ENCODE assay signal across 8 mouse cellular contexts in genomic region chr19:46397436-46398001, GRCm38 (mm10). TPM values are rescaled to one million over a fixed set of nuclear protein-coding genes. Genes with fewer than 3 reads are reported as not detected.
DNase-seq lines count a peak whose midpoint lies in the region; ATAC-seq and TF ChIP-seq lines count a peak whose summit lies in the region.

No protein-coding gene starts in this region.

- peaks cover 20% of the 10 kb centered on the region for H3K27me3 ChIP-seq in E14TG2a.4 (ENCODE audit: insufficient read depth, low read length)
- H3K27me3 ChIP-seq in forebrain, embryonic 11.5 days (ENCODE audit: control insufficient read depth, insufficient read depth, low read length) = no peaks in the 10 kb centered on the region
- H3K27me3 ChIP-seq in limb, embryonic 12.5 days = no peaks in the 10 kb centered on the region

- H3K4me2 ChIP-seq in forebrain, embryonic 11.5 days (ENCODE audit: low read depth, low read length, severe bottlenecking) = peak overlapping the region; percentile 81
- peak overlapping the region; percentile 81 for H3K4me2 ChIP-seq in limb, embryonic 12.5 days

- WGBS in forebrain, embryonic 11.5 days = 2% methylated on average over 19 of the region's 19 CpGs
- 3% methylated on average over 18 of the region's 19 CpGs for WGBS in limb, embryonic 12.5 days

- H3K4me3 ChIP-seq in gastrocnemius, adult 2 months = peak overlapping the region; percentile 97
- peak overlapping the region; percentile 96 for H3K4me3 ChIP-seq in E14TG2a.4 (replicated peaks; ENCODE audit: low read length)
- H3K4me3 ChIP-seq in forebrain, embryonic 11.5 days (ENCODE audit: low read depth, low read length) = peak overlapping the region; percentile 81
- H3K4me3 ChIP-seq in limb, embryonic 12.5 days (replicated peaks) = peak overlapping the region; percentile 78

- H3K27ac ChIP-seq in gastrocnemius, adult 2 months = peak overlapping the region; percentile 91
- peak overlapping the region; percentile 79; the same call in 1 of the 2 replicates for H3K27ac ChIP-seq in forebrain, embryonic 11.5 days (ENCODE audit: low read depth, low read length)
- H3K27ac ChIP-seq in limb, embryonic 12.5 days = peak overlapping the region; percentile 90

- peaks cover 12% of the 10 kb centered on the region for H3K36me3 ChIP-seq in E14TG2a.4 (ENCODE audit: insufficient read depth, low read length)
- no peaks in the 10 kb centered on the region; the same call in 1 of the 2 replicates for H3K36me3 ChIP-seq in forebrain, embryonic 11.5 days (ENCODE audit: control insufficient read depth, insufficient read depth, low read length)
- H3K36me3 ChIP-seq in limb, embryonic 12.5 days = peaks cover 9% of the 10 kb centered on the region

- TF ChIP-seq CTCF in gastrocnemius, adult 2 months (IDR thresholded peaks at IDR 0.05) = no peak
- no peak for TF ChIP-seq CTCF in E14TG2a.4 (conservative IDR thresholded peaks at IDR 0.05; ENCODE audit: low read length)

- peak overlapping the region; percentile 85 for H3K9ac ChIP-seq in forebrain, embryonic 11.5 days (ENCODE audit: low read length)
- H3K9ac ChIP-seq in limb, embryonic 12.5 days (replicated peaks) = peak overlapping the region; percentile 76

- H3K9me3 ChIP-seq in E14TG2a.4 (ENCODE audit: low read length) = no peaks in the 10 kb centered on the region
- no peaks in the 10 kb centered on the region for H3K9me3 ChIP-seq in forebrain, embryonic 11.5 days (ENCODE audit: control insufficient read depth, low read length)
- H3K9me3 ChIP-seq in limb, embryonic 12.5 days = no peaks in the 10 kb centered on the region

- no peak for ATAC-seq in forebrain, embryonic 11.5 days (replicated peaks; ENCODE audit: low FRiP score)
- no peak for ATAC-seq in limb, embryonic 12.5 days (ENCODE audit: insufficient number of reproducible peaks, insufficient read depth, low FRiP score, low TSS enrichment, low read depth)

- H3K4me1 ChIP-seq in E14TG2a.4 (replicated peaks; ENCODE audit: low read depth, low read length) = peaks cover 42% of the 10 kb centered on the region
- peaks cover 15% of the 10 kb centered on the region for H3K4me1 ChIP-seq in forebrain, embryonic 11.5 days (replicated peaks; ENCODE audit: control insufficient read depth, insufficient read depth, low read length)
- H3K4me1 ChIP-seq in limb, embryonic 12.5 days (replicated peaks) = peaks cover 52% of the 10 kb centered on the region

- DNase-seq in gastrocnemius, adult 2 months = no peak
- no peak for DNase-seq in gastrocnemius, postnatal 10 days
- peak; percentile 77 for DNase-seq in forebrain, embryonic 11.5 days (ENCODE audit: low spot score)
- DNase-seq in retina, embryonic 14.5 days (ENCODE audit: low spot score) = peak; percentile 62
- DNase-seq in urinary bladder, postnatal 4 days (ENCODE audit: low spot score in 2 of 2) = no peak
- no peak for DNase-seq in testis, postnatal 14 days (ENCODE audit: low spot score)

- intact Hi-C loops in gastrocnemius, adult 2 months (cut with DNase I) = loop anchor here (1.0 to 2.0 kb wide), 2 partner anchors 47 to 55 kb away; no protein-coding TSS in a partner anchor

RNA-seq across cellular contexts. Expression of gene Sufu, which starts 0.8 kb away (rescaled TPM):
- total RNA-seq in gastrocnemius, adult 2 months (2021) = 1 to 10 TPM; 5.1 to 6.1 TPM
- total RNA-seq in gastrocnemius, postnatal 10 days (2021) = 10 to 100 TPM; 11.8 to 14.2 TPM
- 48.3 and 48.6 TPM in 2 replicates for polyA plus RNA-seq in forebrain, embryonic 11.5 days (2014; fragmentation: Nextera tagmentation; extraction: Ambion mirVana)
- 44.4 and 45.2 TPM in 2 replicates for polyA plus RNA-seq in limb, embryonic 12.5 days (2016; fragmentation: Nextera tagmentation; extraction: Ambion mirVana)

RNA-seq across cellular contexts. Expression of gene Actr1a, which starts 2.0 kb away (rescaled TPM):
- 10 to 100 TPM; 59.8 to 61.0 TPM for total RNA-seq in gastrocnemius, adult 2 months (2021)
- 10 to 100 TPM; 65.1 to 69.1 TPM for total RNA-seq in gastrocnemius, postnatal 10 days (2021)
- polyA plus RNA-seq in forebrain, embryonic 11.5 days (2014; fragmentation: Nextera tagmentation; extraction: Ambion mirVana) = 204 and 232 TPM in 2 replicates
- polyA plus RNA-seq in limb, embryonic 12.5 days (2016; fragmentation: Nextera tagmentation; extraction: Ambion mirVana) = 145 and 147 TPM in 2 replicates

RNA-seq across cellular contexts. Expression of gene 2310034G01Rik, which starts 47.4 kb away (rescaled TPM):
- under 1 TPM; 0.17 to 0.18 TPM for total RNA-seq in gastrocnemius, adult 2 months (2021)
- under 1 TPM; 0.35 to 0.56 TPM for total RNA-seq in gastrocnemius, postnatal 10 days (2021)
- 1.3 and 2.7 TPM in 2 replicates for polyA plus RNA-seq in forebrain, embryonic 11.5 days (2014; fragmentation: Nextera tagmentation; extraction: Ambion mirVana)
- 2.3 TPM in 2 replicates for polyA plus RNA-seq in limb, embryonic 12.5 days (2016; fragmentation: Nextera tagmentation; extraction: Ambion mirVana)

RNA-seq across cellular contexts. Expression of gene Mfsd13a, which starts 56.6 kb away (rescaled TPM):
- 1 to 10 TPM in 1 of 2 experiments, under 1 TPM in 1; 0.82 to 1.2 TPM for total RNA-seq in gastrocnemius, adult 2 months (2021)
- total RNA-seq in gastrocnemius, postnatal 10 days (2021) = 1 to 10 TPM; 1.2 to 1.5 TPM
- 7.9 and 8.6 TPM in 2 replicates for polyA plus RNA-seq in forebrain, embryonic 11.5 days (2014; fragmentation: Nextera tagmentation; extraction: Ambion mirVana)
- 3.8 and 4.4 TPM in 2 replicates for polyA plus RNA-seq in limb, embryonic 12.5 days (2016; fragmentation: Nextera tagmentation; extraction: Ambion mirVana)

RNA-seq across cellular contexts. Expression of gene Cuedc2, which starts 59.0 kb away (rescaled TPM):
- 10 to 100 TPM; 58.2 to 67.6 TPM for total RNA-seq in gastrocnemius, adult 2 months (2021)
- total RNA-seq in gastrocnemius, postnatal 10 days (2021) = 10 to 100 TPM; 88.3 TPM
- 217 and 242 TPM in 2 replicates for polyA plus RNA-seq in forebrain, embryonic 11.5 days (2014; fragmentation: Nextera tagmentation; extraction: Ambion mirVana)
- polyA plus RNA-seq in limb, embryonic 12.5 days (2016; fragmentation: Nextera tagmentation; extraction: Ambion mirVana) = 165 and 176 TPM in 2 replicates

Comparison
In these comparisons a context has a peak if more than half of its experiments do, and no peak if none do; other contexts are left out.
1. DNase-seq: peak in forebrain, embryonic 11.5 days (single experiment) and retina, embryonic 14.5 days (single experiment); none in gastrocnemius, adult 2 months (single experiment), gastrocnemius, postnatal 10 days (single experiment), urinary bladder, postnatal 4 days (0 of 2) and testis, postnatal 14 days (single experiment).
2. Peak in every context shown above with its lines, with median percentiles within 50 percentile points of each other: H3K27ac ChIP-seq and H3K4me3 ChIP-seq.